Mouse (Mus musculus): Measurements from ENCODE around the gene Tacc3. TPM values are rescaled to one million over a fixed set of nuclear protein-coding genes. Genes with fewer than 3 reads are reported as not detected.

Tacc3 gene
- total and polyA plus RNA-seq, 3 experiments = 1.4 to 3.1 (median 1.8) TPM

- 94% methylated on average over 5 of the region's 5 CpGs for WGBS
- H3K79me2 ChIP-seq (replicated peaks; ENCODE audit: control insufficient read depth, insufficient read depth, low read length) = no peaks in the 10 kb centered on the region
- H3K27ac ChIP-seq = no peak overlapping the region
- no peaks in the 10 kb centered on the region for H3K27me3 ChIP-seq (ENCODE audit: control insufficient read depth, insufficient read depth, low read length)
- intact Hi-C loops (cut with DNase I) = no loop called here
- H3K9ac ChIP-seq (ENCODE audit: low read depth, low read length) = no peak overlapping the region
- H3K4me1 ChIP-seq (ENCODE audit: control insufficient read depth, insufficient read depth, low read length) = no peaks in the 10 kb centered on the region
- DNase-seq = no peak
- no peaks in the 10 kb centered on the region for H3K36me3 ChIP-seq (ENCODE audit: control insufficient read depth, insufficient read depth, low read length)
- TF ChIP-seq EP300 (IDR thresholded peaks at IDR 0.05; ENCODE audit: insufficient read depth, low read depth, low read length) (no peak), CTCF (IDR thresholded peaks at IDR 0.05) (no peak), POLR2A (IDR thresholded peaks at IDR 0.05; ENCODE audit: insufficient read depth, low read depth, low read length) (no peak)
- no peak overlapping the region for H3K4me3 ChIP-seq
Observed at GRCm38 (mm10) chr5:33696430-33696829, 38.5 kb downstream of the Tacc3 start.

- H3K4me3 ChIP-seq = no peak overlapping the region
- intact Hi-C loops (cut with DNase I) = no loop called here
- no peaks in the 10 kb centered on the region for H3K36me3 ChIP-seq (ENCODE audit: control insufficient read depth, insufficient read depth, low read length)
- no peak overlapping the region for H3K27ac ChIP-seq
- H3K79me2 ChIP-seq (replicated peaks; ENCODE audit: control insufficient read depth, insufficient read depth, low read length) = no peaks in the 10 kb centered on the region
- H3K4me1 ChIP-seq (ENCODE audit: control insufficient read depth, insufficient read depth, low read length) = no peaks in the 10 kb centered on the region
- no peaks in the 10 kb centered on the region for H3K27me3 ChIP-seq (ENCODE audit: control insufficient read depth, insufficient read depth, low read length)
- 92% methylated on average over 1 of the region's 1 CpGs for WGBS
- no peak overlapping the region for H3K9ac ChIP-seq (ENCODE audit: low read depth, low read length)
- DNase-seq = no peak
- TF ChIP-seq POLR2A (IDR thresholded peaks at IDR 0.05; ENCODE audit: insufficient read depth, low read depth, low read length) = no peak
- no peak for TF ChIP-seq EP300 (IDR thresholded peaks at IDR 0.05; ENCODE audit: insufficient read depth, low read depth, low read length)
- no peak for TF ChIP-seq CTCF (IDR thresholded peaks at IDR 0.05)
Observed at GRCm38 (mm10) chr5:33697534-33697933, 39.6 kb downstream of the Tacc3 start.

GRCm38 (mm10) chr5:33697947-33698512 lies 40.1 kb downstream of the Tacc3 start:
- 55% methylated on average over 13 of the region's 13 CpGs for WGBS
- no peaks in the 10 kb centered on the region for H3K4me1 ChIP-seq (ENCODE audit: control insufficient read depth, insufficient read depth, low read length)
- H3K27ac ChIP-seq = no peak overlapping the region
- no peaks in the 10 kb centered on the region for H3K36me3 ChIP-seq (ENCODE audit: control insufficient read depth, insufficient read depth, low read length)
- intact Hi-C loops (cut with DNase I) = loop anchor here (2.0 kb wide), 1 partner anchor 23 kb away; the partner anchor contains the start of gene Fgfr3
- no peak overlapping the region for H3K9ac ChIP-seq (ENCODE audit: low read depth, low read length)
- no peak for DNase-seq
- H3K79me2 ChIP-seq (replicated peaks; ENCODE audit: control insufficient read depth, insufficient read depth, low read length) = no peaks in the 10 kb centered on the region
- no peak overlapping the region for H3K4me3 ChIP-seq
- no peaks in the 10 kb centered on the region for H3K27me3 ChIP-seq (ENCODE audit: control insufficient read depth, insufficient read depth, low read length)
- TF ChIP-seq POLR2A (IDR thresholded peaks at IDR 0.05; ENCODE audit: insufficient read depth, low read depth, low read length) = no peak
- no peak for TF ChIP-seq EP300 (IDR thresholded peaks at IDR 0.05; ENCODE audit: insufficient read depth, low read depth, low read length)
- no peak for TF ChIP-seq CTCF (IDR thresholded peaks at IDR 0.05)

GRCm38 (mm10) chr5:33698669-33699068 lies 40.7 kb downstream of the Tacc3 start:
- H3K79me2 ChIP-seq (replicated peaks; ENCODE audit: control insufficient read depth, insufficient read depth, low read length) = no peaks in the 10 kb centered on the region
- intact Hi-C loops (cut with DNase I) = loop anchor here (2.0 kb wide), 1 partner anchor 22 kb away; the partner anchor contains the start of gene Fgfr3
- H3K9ac ChIP-seq (ENCODE audit: low read depth, low read length) = no peak overlapping the region
- no peaks in the 10 kb centered on the region for H3K27me3 ChIP-seq (ENCODE audit: control insufficient read depth, insufficient read depth, low read length)
- no peaks in the 10 kb centered on the region for H3K4me1 ChIP-seq (ENCODE audit: control insufficient read depth, insufficient read depth, low read length)
- no peaks in the 10 kb centered on the region for H3K36me3 ChIP-seq (ENCODE audit: control insufficient read depth, insufficient read depth, low read length)
- TF ChIP-seq EP300 (IDR thresholded peaks at IDR 0.05; ENCODE audit: insufficient read depth, low read depth, low read length) (no peak), POLR2A (IDR thresholded peaks at IDR 0.05; ENCODE audit: insufficient read depth, low read depth, low read length) (no peak), CTCF (IDR thresholded peaks at IDR 0.05) (no peak)
- no peak overlapping the region for H3K27ac ChIP-seq
- 94% methylated on average over 5 of the region's 5 CpGs for WGBS
- H3K4me3 ChIP-seq = no peak overlapping the region
- no peak for DNase-seq

GRCm38 (mm10) chr5:33700010-33700409 lies 42.1 kb downstream of the Tacc3 start:
- WGBS = 15% methylated on average over 13 of the region's 13 CpGs
- TF ChIP-seq POLR2A (IDR thresholded peaks at IDR 0.05; ENCODE audit: insufficient read depth, low read depth, low read length) = no peak
- TF ChIP-seq CTCF (IDR thresholded peaks at IDR 0.05) = no peak
- TF ChIP-seq EP300 (IDR thresholded peaks at IDR 0.05; ENCODE audit: insufficient read depth, low read depth, low read length) = no peak
- Histone ChIP-seq H3K27ac (no peak overlapping the region), H3K9ac (ENCODE audit: low read depth, low read length) (no peak overlapping the region), H3K36me3 (ENCODE audit: control insufficient read depth, insufficient read depth, low read length) (no peaks in the 10 kb centered on the region), H3K27me3 (ENCODE audit: control insufficient read depth, insufficient read depth, low read length) (no peaks in the 10 kb centered on the region), H3K4me3 (no peak overlapping the region), H3K4me1 (ENCODE audit: control insufficient read depth, insufficient read depth, low read length) (no peaks in the 10 kb centered on the region), H3K79me2 (replicated peaks; ENCODE audit: control insufficient read depth, insufficient read depth, low read length) (no peaks in the 10 kb centered on the region)
- DNase-seq = no peak
- intact Hi-C loops (cut with DNase I) = no loop called here

GRCm38 (mm10) chr5:33701832-33702231 lies 43.9 kb downstream of the Tacc3 start:
- no peak overlapping the region for H3K9ac ChIP-seq (ENCODE audit: low read depth, low read length)
- no peak overlapping the region for H3K4me3 ChIP-seq
- no peaks in the 10 kb centered on the region for H3K27me3 ChIP-seq (ENCODE audit: control insufficient read depth, insufficient read depth, low read length)
- no peaks in the 10 kb centered on the region for H3K36me3 ChIP-seq (ENCODE audit: control insufficient read depth, insufficient read depth, low read length)
- TF ChIP-seq CTCF (IDR thresholded peaks at IDR 0.05) (no peak), POLR2A (IDR thresholded peaks at IDR 0.05; ENCODE audit: insufficient read depth, low read depth, low read length) (no peak), EP300 (IDR thresholded peaks at IDR 0.05; ENCODE audit: insufficient read depth, low read depth, low read length) (no peak)
- H3K4me1 ChIP-seq (ENCODE audit: control insufficient read depth, insufficient read depth, low read length) = no peaks in the 10 kb centered on the region
- no peak for DNase-seq
- 90% methylated on average over 11 of the region's 11 CpGs for WGBS
- intact Hi-C loops (cut with DNase I) = no loop called here
- H3K79me2 ChIP-seq (replicated peaks; ENCODE audit: control insufficient read depth, insufficient read depth, low read length) = no peaks in the 10 kb centered on the region
- H3K27ac ChIP-seq = no peak overlapping the region

Measured in heart, adult 2 months (tissue).